Mouse (Mus musculus) megakaryocyte, embryonic 14.5 days (primary cell): Measurements from ENCODE around the gene Zfand4.

Experiments
- FLI1 ChIP-seq: IDR thresholded peaks from 2 replicates; pipeline ENCODE4 v1.6.1; 2012; ENCODE audit warnings: low read length, inconsistent platforms, mixed read lengths
- GATA1 ChIP-seq: IDR thresholded peaks from 3 replicates; pipeline ENCODE4 v1.6.1; 2012; ENCODE audit warnings: mixed read lengths, low read length, inconsistent platforms, borderline replicate concordance

- TF ChIP-seq GATA1 (no peak), FLI1 (no peak)
Observed at GRCm38 (mm10) chr6:116358056-116358455, 94.0 kb downstream of the Zfand4 start.
